Comparison of ENCODE assay signal across 8 mouse cellular contexts in genomic region chr5:117360631-117361541, GRCm38 (mm10). TPM values are rescaled to one million over a fixed set of nuclear protein-coding genes. Genes with fewer than 3 reads are reported as not detected.
A peak's percentile ranks its signal among the peaks of the same experiment; 100 is the strongest.
DNase-seq lines count a peak whose midpoint lies in the region; ATAC-seq lines count a peak whose summit lies in the region.

No protein-coding gene starts in this region.

- no peak overlapping the region for H3K9ac ChIP-seq in limb, embryonic 12.5 days (replicated peaks)
- H3K9ac ChIP-seq in heart, embryonic 16.5 days (ENCODE audit: low read length), result peak overlapping the region; percentile 64
- peak overlapping the region; percentile 52 for H3K9ac ChIP-seq in liver, embryonic 13.5 days

- peaks cover 45% of the 10 kb centered on the region for H3K4me1 ChIP-seq in limb, embryonic 12.5 days (replicated peaks)
- peaks cover 48% of the 10 kb centered on the region for H3K4me1 ChIP-seq in limb, embryonic 10.5 days
- peaks cover 57% of the 10 kb centered on the region for H3K4me1 ChIP-seq in heart, embryonic 16.5 days (ENCODE audit: control insufficient read depth, insufficient read depth, low read length)
- H3K4me1 ChIP-seq in liver, embryonic 13.5 days (replicated peaks), result peaks cover 83% of the 10 kb centered on the region

- no peaks in the 10 kb centered on the region for H3K9me3 ChIP-seq in limb, embryonic 12.5 days
- no peaks in the 10 kb centered on the region for H3K9me3 ChIP-seq in limb, embryonic 10.5 days (replicated peaks)
- no peaks in the 10 kb centered on the region for H3K9me3 ChIP-seq in heart, embryonic 16.5 days (replicated peaks; ENCODE audit: control insufficient read depth, low read length)
- no peaks in the 10 kb centered on the region for H3K9me3 ChIP-seq in liver, embryonic 13.5 days (replicated peaks)

- DNase-seq in limb, embryonic 10.5 days (ENCODE audit: low spot score), result no peak
- DNase-seq in ZHBTc4 (ENCODE audit: low read depth, low spot score), result peak; percentile 80
- DNase-seq in liver, embryonic 13.5 days, result no peak
- no peak for DNase-seq in cerebellum, adult 9-11 months
- DNase-seq in right cerebral cortex, postnatal 14 days, result no peak
- DNase-seq in spleen, adult 12 weeks (ENCODE audit: low spot score), result no peak

- 0 out of 2 replicates have a peak overlapping the region, but pooled peaks have one; percentile 23 for H3K27ac ChIP-seq in limb, embryonic 12.5 days
- H3K27ac ChIP-seq in limb, embryonic 10.5 days, result no peak overlapping the region
- peak overlapping the region; percentile 92 for H3K27ac ChIP-seq in heart, embryonic 16.5 days (ENCODE audit: low read length)
- H3K27ac ChIP-seq in liver, embryonic 13.5 days, result peak overlapping the region; percentile 84

- no peak for ATAC-seq in limb, embryonic 12.5 days (ENCODE audit: insufficient number of reproducible peaks, insufficient read depth, low FRiP score, low TSS enrichment, low read depth)
- ATAC-seq in heart, embryonic 16.5 days (replicated peaks; ENCODE audit: extremely low read depth, insufficient read depth, low FRiP score), result 0 out of 2 replicates have a peak, but pooled peaks have one; percentile 11
- peak; percentile 64 for ATAC-seq in liver, embryonic 13.5 days (ENCODE audit: low read depth)

- no peak overlapping the region for H3K4me3 ChIP-seq in limb, embryonic 12.5 days (replicated peaks)
- H3K4me3 ChIP-seq in limb, embryonic 10.5 days, result no peak overlapping the region
- H3K4me3 ChIP-seq in heart, embryonic 16.5 days (ENCODE audit: low read length), result peak overlapping the region; percentile 9
- H3K4me3 ChIP-seq in liver, embryonic 13.5 days (replicated peaks), result no peak overlapping the region

- H3K27me3 ChIP-seq in limb, embryonic 12.5 days, result no peaks in the 10 kb centered on the region
- H3K27me3 ChIP-seq in limb, embryonic 10.5 days (ENCODE audit: low read depth, poor library complexity, severe bottlenecking), result no peaks in the 10 kb centered on the region
- H3K27me3 ChIP-seq in heart, embryonic 16.5 days (ENCODE audit: control insufficient read depth, insufficient read depth, low read length), result no peaks in the 10 kb centered on the region
- peaks cover 10% of the 10 kb centered on the region for H3K27me3 ChIP-seq in liver, embryonic 13.5 days

- WGBS in limb, embryonic 12.5 days, result 41% methylated on average over 13 of the region's 13 CpGs
- 44% methylated on average over 13 of the region's 13 CpGs for whole genome bisulfite sequencing in limb, embryonic 10.5 days
- 19% methylated on average over 13 of the region's 13 CpGs for WGBS in heart, embryonic 16.5 days
- WGBS in liver, embryonic 13.5 days (ENCODE audit: insufficient replicate concordance), result 20% methylated on average over 13 of the region's 13 CpGs

- H3K36me3 ChIP-seq in limb, embryonic 12.5 days, result peaks cover 25% of the 10 kb centered on the region
- H3K36me3 ChIP-seq in limb, embryonic 10.5 days, result peaks cover 25% of the 10 kb centered on the region
- H3K36me3 ChIP-seq in heart, embryonic 16.5 days (ENCODE audit: control insufficient read depth, insufficient read depth), result peaks cover 19% of the 10 kb centered on the region
- H3K36me3 ChIP-seq in liver, embryonic 13.5 days, result peaks cover 18% of the 10 kb centered on the region; the same call in 1 of the 2 replicates

- peak overlapping the region; percentile 19; the same call in 1 of the 2 replicates for H3K4me2 ChIP-seq in limb, embryonic 12.5 days
- H3K4me2 ChIP-seq in heart, embryonic 16.5 days (ENCODE audit: low read depth, low read length), result peak overlapping the region; percentile 48
- peak overlapping the region; percentile 38 for H3K4me2 ChIP-seq in liver, embryonic 13.5 days

RNA-seq across cellular contexts. Expression of gene Wsb2, which starts 3.8 kb away (rescaled TPM):
- 46.5 and 50.0 TPM in 2 replicates for polyA plus RNA-seq in limb, embryonic 12.5 days (2016; fragmentation: Nextera tagmentation; extraction: Ambion mirVana)
- 37.2 and 41.7 TPM in 2 replicates for polyA plus RNA-seq in limb, embryonic 10.5 days (2016; fragmentation: Nextera tagmentation; extraction: Ambion mirVana)
- polyA plus RNA-seq in heart, embryonic 16.5 days (2015; fragmentation: Nextera tagmentation; extraction: Ambion mirVana), result 75.1 and 86.8 TPM in 2 replicates
- polyA plus RNA-seq in liver, embryonic 13.5 days (2015; fragmentation: Nextera tagmentation; extraction: Ambion mirVana), result 19.4 and 19.8 TPM in 2 replicates

RNA-seq across cellular contexts. Expression of gene Rfc5, which starts 28.0 kb away (rescaled TPM):
- polyA plus RNA-seq in limb, embryonic 12.5 days (2016; fragmentation: Nextera tagmentation; extraction: Ambion mirVana), result 105 TPM in 2 replicates
- 159 and 167 TPM in 2 replicates for polyA plus RNA-seq in limb, embryonic 10.5 days (2016; fragmentation: Nextera tagmentation; extraction: Ambion mirVana)
- 62.8 and 69.4 TPM in 2 replicates for polyA plus RNA-seq in heart, embryonic 16.5 days (2015; fragmentation: Nextera tagmentation; extraction: Ambion mirVana)
- 69.9 and 71.9 TPM in 2 replicates for polyA plus RNA-seq in liver, embryonic 13.5 days (2015; fragmentation: Nextera tagmentation; extraction: Ambion mirVana)

RNA-seq across cellular contexts. Expression of gene Vsig10, which starts 42.0 kb away (rescaled TPM):
- 5.2 and 6.4 TPM in 2 replicates for polyA plus RNA-seq in limb, embryonic 12.5 days (2016; fragmentation: Nextera tagmentation; extraction: Ambion mirVana)
- 3.1 and 4.4 TPM in 2 replicates for polyA plus RNA-seq in limb, embryonic 10.5 days (2016; fragmentation: Nextera tagmentation; extraction: Ambion mirVana)
- polyA plus RNA-seq in heart, embryonic 16.5 days (2015; fragmentation: Nextera tagmentation; extraction: Ambion mirVana), result 6.1 and 9.2 TPM in 2 replicates
- polyA plus RNA-seq in liver, embryonic 13.5 days (2015; fragmentation: Nextera tagmentation; extraction: Ambion mirVana), result 1.7 TPM in 2 replicates

RNA-seq across cellular contexts. Expression of gene Ksr2, which starts 52.9 kb away (rescaled TPM):
- polyA plus RNA-seq in limb, embryonic 12.5 days (2016; fragmentation: Nextera tagmentation; extraction: Ambion mirVana), result 0.04 and 0.16 TPM in 2 replicates
- polyA plus RNA-seq in limb, embryonic 10.5 days (2016; fragmentation: Nextera tagmentation; extraction: Ambion mirVana), result 0.01 TPM in 1 of 2 replicates, not detected in the other
- 0.04 and 0.05 TPM in 2 replicates for polyA plus RNA-seq in heart, embryonic 16.5 days (2015; fragmentation: Nextera tagmentation; extraction: Ambion mirVana)
- polyA plus RNA-seq in liver, embryonic 13.5 days (2015; fragmentation: Nextera tagmentation; extraction: Ambion mirVana), result 0.02 and 0.05 TPM in 2 replicates
